Mouse (Mus musculus) hindbrain, embryonic 10.5 days (tissue): Measurements from ENCODE around the gene Ythdf2. TPM values are rescaled to one million over a fixed set of nuclear protein-coding genes. Genes with fewer than 3 reads are reported as not detected.
A peak's percentile ranks its signal among the peaks of the same experiment; 100 is the strongest.

Experiments used
- DNase-seq: peaks from one replicate; pipeline ENCODE4 v3.0.0-alpha.2; 2017; ENCODE audit warnings: low spot score
- H3K27ac ChIP-seq: fragments of 300-500 bp; sonication (generic); 2 replicates; pipeline ENCODE4 v1.5.1; 2016; ENCODE audit warnings: mild to moderate bottlenecking, moderate library complexity
- H3K27me3 ChIP-seq: fragments of 300-500 bp; sonication (generic); 2 replicates; pipeline ENCODE4 v1.6.1; 2016; ENCODE audit warnings: mild to moderate bottlenecking; ENCODE audit not compliant: poor library complexity, insufficient read depth, severe bottlenecking
- H3K36me3 ChIP-seq: fragments of 300-500 bp; sonication (generic); 2 replicates; pipeline ENCODE4 v1.6.1; 2016; ENCODE audit warnings: mild to moderate bottlenecking, moderate library complexity
- H3K4me1 ChIP-seq: fragments of 300-500 bp; sonication (generic); replicated peaks from 2 replicates; pipeline ENCODE4 v1.6.1; 2016; ENCODE audit warnings: mild to moderate bottlenecking
- H3K4me3 ChIP-seq: fragments of 300-500 bp; sonication (generic); 2 replicates; pipeline ENCODE4 v1.5.1; 2016; ENCODE audit warnings: mild to moderate bottlenecking, moderate library complexity
- H3K9me3 ChIP-seq: fragments of 300-500 bp; sonication (generic); 2 replicates; pipeline ENCODE4 v1.6.1; 2016; ENCODE audit warnings: mild to moderate bottlenecking, moderate library complexity
- WGBS: fragments of 180-500 bp; shearing (Covaris S2); methylation state at CpG from one replicate; pipeline ENCODE4 v1.1.7; 2016; 5-methylcytosine and 5-hydroxymethylcytosine counted together
- polyA plus RNA-seq: library from polyadenylated mRNA; unstranded; fragments of >200 nt; fragmentation: Nextera tagmentation; extraction: Ambion mirVana; gene quantifications from 2 replicates; pipeline ENCODE4 v1.2.1, GENCODE M21; 2016

Gene Ythdf2
- polyA plus RNA-seq, 1 experiment from 2014 or later, result 136 TPM

DNA sequence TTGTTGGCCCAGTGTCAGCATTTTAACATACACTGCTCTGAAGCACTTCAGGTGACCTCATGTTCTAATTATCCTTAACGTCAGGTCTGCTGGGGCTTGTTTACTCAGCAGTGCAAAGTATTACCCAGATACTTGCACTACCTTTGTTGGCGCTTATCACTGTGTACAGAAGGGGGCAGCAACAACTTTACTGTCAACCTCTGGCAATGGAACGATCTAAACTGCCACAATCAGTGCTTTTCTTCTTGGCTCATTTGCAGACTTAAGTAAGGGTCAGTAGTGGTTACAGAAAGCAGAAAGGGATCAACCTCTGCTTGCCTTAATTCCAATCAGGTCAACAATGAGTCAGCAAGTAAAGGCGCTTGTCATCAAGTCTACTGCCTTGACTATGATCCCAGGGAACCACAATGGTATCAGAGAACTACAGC, 13.8 kb downstream of the Ythdf2 start:
- no peak overlapping the region for H3K4me3 ChIP-seq
- no peak for DNase-seq
- peaks cover 97% of the 10 kb centered on the region for H3K36me3 ChIP-seq
- H3K27ac ChIP-seq, result no peak overlapping the region
- 76% methylated on average over 4 of the region's 4 CpGs for WGBS
- no peaks in the 10 kb centered on the region for H3K27me3 ChIP-seq
- H3K4me1 ChIP-seq, result peaks cover 15% of the 10 kb centered on the region; the same call in 1 of the 2 replicates
- H3K9me3 ChIP-seq, result no peaks in the 10 kb centered on the region

DNA sequence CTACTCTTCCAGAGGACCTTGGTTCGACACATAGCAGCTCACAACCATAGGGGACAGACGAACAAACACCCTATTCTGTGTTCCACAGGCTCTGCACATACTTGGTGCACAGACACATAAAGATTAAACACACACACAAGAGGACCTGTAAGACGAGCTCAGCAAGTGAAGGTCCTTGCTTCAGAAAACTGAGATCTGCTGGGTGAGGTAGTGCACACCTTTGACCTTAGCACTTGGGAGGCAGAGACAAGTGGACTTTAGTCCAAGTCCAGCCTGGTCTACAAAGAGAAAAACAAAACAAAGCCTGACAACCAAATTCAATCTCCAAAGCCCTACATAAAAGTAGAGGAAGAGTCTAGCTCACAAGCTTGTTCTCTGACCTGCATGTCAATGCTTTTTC, 17.1 kb downstream of the Ythdf2 start:
- no peak for DNase-seq
- Histone ChIP-seq H3K27me3 (no peaks in the 10 kb centered on the region), H3K4me1 (peaks cover 11% of the 10 kb centered on the region; the same call in 1 of the 2 replicates), H3K9me3 (no peaks in the 10 kb centered on the region), H3K27ac (no peak overlapping the region), H3K4me3 (no peak overlapping the region), H3K36me3 (peaks cover 91% of the 10 kb centered on the region)
- WGBS, result 89% methylated on average over 3 of the region's 3 CpGs

DNA sequence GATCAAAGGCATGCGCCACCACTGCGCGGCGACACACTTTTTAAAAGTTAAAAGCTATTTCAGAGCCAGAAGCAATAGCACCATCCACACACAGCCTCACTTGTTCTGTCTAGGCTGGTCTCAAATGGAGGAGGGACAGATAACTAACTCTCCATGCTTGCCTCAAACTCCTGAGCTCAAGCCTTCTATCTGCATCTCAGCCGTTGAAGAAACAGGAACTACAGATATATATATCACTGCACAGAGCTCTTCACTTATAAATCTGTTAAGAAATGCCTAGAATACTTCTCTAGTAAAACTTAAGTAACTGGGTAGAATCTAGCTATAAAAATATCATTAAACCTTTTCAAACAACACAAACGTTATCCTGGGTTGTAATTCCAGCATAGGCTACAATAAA, 17.7 kb downstream of the Ythdf2 start:
- H3K27ac ChIP-seq, result no peak overlapping the region
- H3K9me3 ChIP-seq, result no peaks in the 10 kb centered on the region
- H3K4me1 ChIP-seq, result peaks cover 6% of the 10 kb centered on the region; the same call in 1 of the 2 replicates
- DNase-seq, result no peak
- H3K27me3 ChIP-seq, result no peaks in the 10 kb centered on the region
- H3K36me3 ChIP-seq, result peaks cover 91% of the 10 kb centered on the region
- no peak overlapping the region for H3K4me3 ChIP-seq
- 95% methylated on average over 6 of the region's 6 CpGs for WGBS

DNA sequence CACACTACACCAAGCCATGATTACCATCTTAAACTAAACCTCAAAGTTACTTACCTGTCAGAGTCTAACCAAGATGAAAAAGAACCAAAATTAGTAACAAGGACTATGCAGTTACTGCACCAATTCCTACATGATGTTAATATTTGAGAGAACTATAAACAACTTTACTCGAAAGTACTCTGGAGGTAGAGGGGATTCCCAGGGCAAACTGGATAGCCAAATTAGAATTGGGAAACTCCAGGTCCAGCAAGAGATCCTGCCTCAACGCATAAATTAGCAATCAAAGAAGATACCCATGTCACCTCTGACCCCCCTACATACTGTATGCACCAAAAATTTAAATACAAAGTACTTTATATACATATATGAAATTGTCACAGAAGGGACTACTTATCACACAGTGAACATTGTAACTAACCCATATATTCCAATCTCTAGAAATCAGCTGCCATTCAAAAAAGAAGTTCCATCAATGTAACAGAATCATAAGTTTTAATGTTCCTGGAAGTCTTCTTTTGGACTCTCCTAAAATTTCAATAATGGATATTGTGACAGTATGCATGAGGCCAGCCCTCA, 24.2 kb downstream of the Ythdf2 start:
- H3K36me3 ChIP-seq, result peaks cover 92% of the 10 kb centered on the region
- no peak for DNase-seq
- 97% methylated on average over 2 of the region's 2 CpGs for WGBS
- H3K4me1 ChIP-seq, result no peaks in the 10 kb centered on the region
- H3K4me3 ChIP-seq, result no peak overlapping the region
- no peaks in the 10 kb centered on the region for H3K9me3 ChIP-seq
- H3K27me3 ChIP-seq, result no peaks in the 10 kb centered on the region
- no peak overlapping the region for H3K27ac ChIP-seq

DNA sequence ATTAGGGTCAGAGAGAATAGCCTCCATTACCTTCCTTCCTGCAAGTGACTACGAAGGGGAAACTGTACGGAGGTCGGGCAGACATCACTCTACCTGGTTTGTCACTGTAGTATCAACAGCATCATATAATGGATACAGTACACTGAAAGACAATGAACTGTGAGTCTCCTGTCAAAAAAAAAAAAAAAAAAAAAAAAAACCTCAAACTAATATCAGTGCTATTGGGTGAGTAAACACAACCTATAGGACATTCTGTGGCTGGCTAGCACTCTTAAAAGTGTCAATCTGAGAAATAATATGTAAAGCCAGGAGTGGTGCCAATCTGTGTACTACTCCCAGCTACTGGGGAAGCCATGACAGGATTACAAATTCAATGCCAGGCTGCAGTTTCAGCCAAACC, 28.9 kb downstream of the Ythdf2 start:
- Histone ChIP-seq H3K9me3 (no peaks in the 10 kb centered on the region), H3K27ac (no peak overlapping the region), H3K4me1 (no peaks in the 10 kb centered on the region; the same call in 1 of the 2 replicates), H3K27me3 (no peaks in the 10 kb centered on the region), H3K4me3 (no peak overlapping the region), H3K36me3 (peaks cover 72% of the 10 kb centered on the region)
- WGBS, result 94% methylated on average over 3 of the region's 3 CpGs
- DNase-seq, result no peak

DNA sequence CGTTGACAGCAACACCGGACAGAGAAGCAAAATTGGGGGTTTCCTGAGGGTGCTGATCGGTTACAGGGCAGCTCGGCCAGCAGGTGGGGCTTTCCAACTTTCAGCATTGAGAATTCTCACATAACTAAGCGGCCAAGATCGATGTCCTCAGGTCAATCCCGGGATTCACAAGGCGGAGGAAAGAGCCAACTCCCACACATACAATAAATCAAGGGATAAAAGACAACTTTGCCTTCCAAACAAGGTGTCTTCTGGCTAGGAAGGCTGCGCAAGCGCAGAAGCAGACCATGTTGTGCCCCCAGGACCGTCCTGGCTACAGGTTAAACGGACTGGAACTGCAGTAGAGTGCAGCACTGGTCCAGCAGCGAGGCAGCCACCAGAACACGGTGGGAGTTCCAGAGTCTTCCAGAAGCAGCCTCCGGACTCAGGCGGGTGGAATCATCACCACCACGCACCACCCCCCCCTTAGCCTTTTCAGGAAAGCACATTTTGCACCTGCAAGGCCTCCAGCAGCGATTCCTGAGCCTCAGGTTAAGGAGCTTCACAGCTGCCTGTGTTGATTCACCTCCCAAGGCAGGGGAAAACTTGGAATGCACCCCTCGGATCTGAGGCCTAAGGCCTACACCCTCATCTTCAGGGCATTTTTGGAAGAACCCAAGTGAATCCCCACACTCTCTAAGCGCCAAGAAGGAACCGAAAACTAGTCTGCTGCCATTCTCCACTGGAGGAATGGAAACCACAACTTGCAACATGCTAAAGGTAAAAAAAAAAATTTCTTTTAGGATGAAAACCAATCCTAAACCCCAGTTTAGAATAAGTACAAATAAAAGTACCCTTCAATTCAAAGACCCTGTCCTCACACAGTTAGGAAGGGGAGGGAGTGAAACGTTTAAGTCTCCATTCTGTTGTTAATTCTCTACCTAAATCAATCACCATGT, 30.1 kb downstream of the Ythdf2 start:
- Histone ChIP-seq H3K27me3 (no peaks in the 10 kb centered on the region), H3K4me3 (no peak overlapping the region), H3K27ac (no peak overlapping the region), H3K9me3 (no peaks in the 10 kb centered on the region), H3K36me3 (peaks cover 60% of the 10 kb centered on the region), H3K4me1 (no peaks in the 10 kb centered on the region; the same call in 1 of the 2 replicates)
- DNase-seq, result no peak
- 69% methylated on average over 22 of the region's 22 CpGs for WGBS

DNA sequence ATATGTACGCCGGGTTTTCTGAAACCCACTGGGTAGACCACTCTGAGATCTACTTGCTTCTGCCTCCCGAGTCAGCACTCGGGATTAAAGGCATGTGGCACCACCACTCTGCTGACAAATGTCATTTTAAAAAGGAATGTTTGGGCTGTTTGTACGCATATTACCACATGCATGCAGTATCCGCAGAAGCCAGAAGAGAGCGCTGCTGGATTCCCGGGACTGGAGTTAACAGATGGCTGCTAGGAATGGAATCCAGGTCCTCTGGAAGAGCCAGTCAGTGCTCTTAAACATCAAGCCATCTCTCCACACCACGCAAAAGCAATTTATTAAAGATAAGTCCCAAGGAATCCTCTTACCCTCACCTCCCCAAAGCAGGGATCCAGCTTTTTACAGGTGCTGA, 31.4 kb downstream of the Ythdf2 start:
- H3K4me3 ChIP-seq, result no peak overlapping the region
- no peaks in the 10 kb centered on the region for H3K9me3 ChIP-seq
- H3K4me1 ChIP-seq, result no peaks in the 10 kb centered on the region; the same call in 1 of the 2 replicates
- peaks cover 49% of the 10 kb centered on the region for H3K36me3 ChIP-seq
- WGBS, result 75% methylated on average over 9 of the region's 9 CpGs
- peak; percentile 46 for DNase-seq
- H3K27ac ChIP-seq, result no peak overlapping the region
- H3K27me3 ChIP-seq, result no peaks in the 10 kb centered on the region

DNA sequence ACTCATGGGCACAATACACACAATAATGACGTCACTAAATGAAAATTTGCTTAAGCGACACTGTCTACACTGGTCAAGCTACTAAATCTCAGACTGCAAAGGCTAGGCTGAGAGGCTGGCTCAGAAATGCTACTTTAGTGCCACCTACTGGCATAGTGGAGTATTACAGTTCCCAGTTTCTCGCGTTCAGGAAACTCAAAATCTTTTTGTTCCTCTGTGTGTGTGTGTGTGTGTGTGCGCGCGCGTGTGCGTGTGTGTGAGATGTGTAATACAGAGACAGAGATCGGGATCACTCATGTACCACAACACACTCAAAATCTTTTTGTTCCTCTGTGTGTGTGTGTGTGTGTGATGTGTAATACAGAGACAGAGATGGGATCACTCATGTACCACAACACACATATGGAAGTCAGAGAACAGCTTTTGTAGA, 33.5 kb downstream of the Ythdf2 start:
- peak; percentile 64 for DNase-seq
- Histone ChIP-seq H3K4me1 (no peaks in the 10 kb centered on the region; the same call in 1 of the 2 replicates), H3K27ac (no peak overlapping the region), H3K36me3 (peaks cover 29% of the 10 kb centered on the region), H3K4me3 (no peak overlapping the region), H3K27me3 (no peaks in the 10 kb centered on the region), H3K9me3 (no peaks in the 10 kb centered on the region)
- 14% methylated on average over 10 of the region's 10 CpGs for WGBS

DNA sequence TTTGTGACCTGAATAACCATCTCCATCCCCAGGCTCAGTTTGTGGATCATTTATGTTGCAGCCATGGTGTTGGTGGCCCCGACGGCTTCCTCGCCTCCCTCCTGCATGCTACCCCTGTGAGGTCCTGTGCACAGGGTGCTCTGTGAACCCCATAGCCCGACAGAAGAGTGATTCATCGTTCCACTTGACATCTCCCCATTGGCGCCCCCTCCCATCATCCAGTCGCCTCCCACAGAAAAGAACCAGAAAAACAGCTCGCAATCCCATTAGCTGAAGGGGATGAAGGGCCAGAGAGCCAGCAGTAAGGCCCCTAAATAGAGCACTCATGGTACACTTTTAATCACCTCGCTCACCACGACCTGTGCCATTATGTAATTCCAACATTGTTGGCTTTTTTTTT, 35.6 kb downstream of the Ythdf2 start:
- Histone ChIP-seq H3K4me3 (no peak overlapping the region), H3K9me3 (no peaks in the 10 kb centered on the region), H3K4me1 (peaks cover 7% of the 10 kb centered on the region; the same call in 1 of the 2 replicates), H3K36me3 (peaks cover 9% of the 10 kb centered on the region), H3K27ac (no peak overlapping the region), H3K27me3 (no peaks in the 10 kb centered on the region)
- WGBS, result 61% methylated on average over 10 of the region's 10 CpGs
- DNase-seq, result no peak

DNA sequence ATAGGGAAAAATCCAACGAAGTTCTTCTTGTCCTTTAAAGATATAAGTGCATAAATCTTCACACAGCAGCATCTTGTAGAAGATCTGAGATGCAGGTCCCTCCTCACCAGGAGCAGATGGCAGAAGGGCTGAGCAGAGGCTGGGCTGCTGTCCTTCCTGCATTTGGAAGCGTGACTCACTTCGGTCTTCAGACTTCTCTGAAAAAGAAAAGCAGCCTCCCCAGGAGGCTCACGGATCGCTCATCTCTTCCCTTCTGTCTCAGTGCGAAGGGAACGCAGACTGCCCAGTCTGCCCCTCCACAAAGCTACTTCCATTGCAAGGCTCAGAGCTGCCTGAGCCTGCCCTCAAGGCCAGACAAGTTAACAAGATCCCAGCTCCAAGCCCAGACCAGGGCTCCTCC, 41.2 kb downstream of the Ythdf2 start:
- Histone ChIP-seq H3K4me1 (peaks cover 22% of the 10 kb centered on the region), H3K27ac (no peak overlapping the region), H3K9me3 (no peaks in the 10 kb centered on the region), H3K36me3 (no peaks in the 10 kb centered on the region), H3K27me3 (no peaks in the 10 kb centered on the region), H3K4me3 (no peak overlapping the region)
- no peak for DNase-seq
- WGBS, result 18% methylated on average over 7 of the region's 7 CpGs

DNA sequence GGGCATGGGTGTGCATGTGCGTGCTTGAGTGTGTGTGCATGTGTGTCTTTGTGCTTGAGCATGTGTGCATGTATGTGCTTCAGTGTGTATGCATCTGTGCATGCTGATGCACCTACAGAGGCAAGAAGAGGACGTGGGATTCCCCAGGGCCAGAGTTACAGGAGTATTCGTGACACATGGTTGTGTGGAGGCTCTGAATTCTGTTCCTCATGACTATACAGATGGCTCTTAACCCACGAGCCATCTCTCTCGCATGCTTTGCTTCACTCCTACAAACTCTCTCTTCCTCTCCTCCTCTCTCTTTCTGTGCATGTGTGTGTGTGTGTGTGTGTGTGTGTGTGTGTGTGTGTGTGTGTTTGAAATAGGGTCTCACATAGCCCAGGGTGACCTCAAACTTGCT, 42.3 kb downstream of the Ythdf2 start:
- Histone ChIP-seq H3K36me3 (no peaks in the 10 kb centered on the region), H3K4me3 (no peak overlapping the region), H3K27me3 (no peaks in the 10 kb centered on the region), H3K9me3 (no peaks in the 10 kb centered on the region), H3K4me1 (peaks cover 29% of the 10 kb centered on the region), H3K27ac (no peak overlapping the region)
- WGBS, result 82% methylated on average over 5 of the region's 5 CpGs
- DNase-seq, result no peak

DNA sequence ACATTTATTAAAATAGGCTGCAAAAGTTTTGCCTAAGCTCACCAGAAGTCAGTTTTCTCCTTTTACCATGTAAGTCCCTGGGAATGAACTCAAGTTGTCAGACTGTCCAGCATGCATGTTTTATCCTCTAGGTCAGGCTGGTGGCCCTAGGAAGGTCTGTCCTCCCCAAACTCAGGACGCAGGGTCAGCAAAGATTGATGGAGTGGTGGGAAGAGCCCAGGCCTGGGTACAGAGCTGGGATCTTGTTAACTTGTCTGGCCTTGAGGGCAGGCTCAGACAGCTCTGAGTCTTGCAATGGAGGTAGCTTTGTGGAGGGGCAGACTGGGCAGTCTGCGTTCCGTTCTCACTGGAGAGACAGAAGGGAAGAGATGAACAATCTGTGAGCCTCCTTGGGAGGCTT, 42.8 kb downstream of the Ythdf2 start:
- Histone ChIP-seq H3K36me3 (no peaks in the 10 kb centered on the region), H3K9me3 (no peaks in the 10 kb centered on the region), H3K4me1 (peaks cover 29% of the 10 kb centered on the region), H3K27ac (no peak overlapping the region), H3K27me3 (no peaks in the 10 kb centered on the region), H3K4me3 (no peak overlapping the region)
- DNase-seq, result no peak
- 91% methylated on average over 3 of the region's 3 CpGs for WGBS

DNA sequence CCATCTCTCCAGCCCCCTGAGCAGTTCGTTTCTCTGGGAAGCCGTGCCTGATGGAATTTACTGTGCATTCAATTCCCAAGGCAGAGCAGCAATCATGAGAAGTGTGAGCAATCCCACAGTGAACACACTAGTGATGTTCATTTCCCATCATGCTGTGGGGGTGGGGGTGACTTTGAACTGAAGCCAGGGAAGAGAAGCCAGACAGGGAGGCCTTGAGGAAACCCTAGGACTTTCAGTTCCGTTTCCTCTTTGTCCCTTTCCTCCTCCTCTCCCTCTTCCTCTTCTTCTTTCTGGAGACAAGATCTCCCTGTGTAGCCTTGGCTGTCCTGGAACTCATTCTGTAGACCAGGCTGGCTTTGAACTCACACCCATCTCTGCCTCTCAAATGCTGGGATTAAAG, 44.7 kb downstream of the Ythdf2 start:
- H3K36me3 ChIP-seq, result no peaks in the 10 kb centered on the region
- 88% methylated on average over 3 of the region's 3 CpGs for WGBS
- H3K27me3 ChIP-seq, result no peaks in the 10 kb centered on the region
- no peak for DNase-seq
- H3K9me3 ChIP-seq, result no peaks in the 10 kb centered on the region
- H3K4me3 ChIP-seq, result no peak overlapping the region
- peaks cover 23% of the 10 kb centered on the region for H3K4me1 ChIP-seq
- no peak overlapping the region for H3K27ac ChIP-seq
